Mouse (Mus musculus): ENCODE measurements around the gene Tns2. TPM values are rescaled to one million over a fixed set of nuclear protein-coding genes. Genes with fewer than 3 reads are reported as not detected.

Tns2 gene
- polyA plus RNA-seq, 1 experiment from 2014 or later, result 72.8 TPM

- H3K4me1 ChIP-seq (replicated peaks; ENCODE audit: control insufficient read depth, insufficient read depth, low read length), result peaks cover 28% of the 10 kb centered on the region
- H3K4me2 ChIP-seq (ENCODE audit: low read depth, low read length), result peak within 1 kb of the TSS; percentile 55
- WGBS, result 9% methylated on average over 22 of the region's 22 CpGs
- H3K9me3 ChIP-seq (ENCODE audit: control insufficient read depth, low read length), result no peaks in the 10 kb centered on the region
- peak; percentile 24; the same call in 1 of the 2 replicates for ATAC-seq (ENCODE audit: low read depth)
- H3K27me3 ChIP-seq (ENCODE audit: control insufficient read depth, insufficient read depth, low read depth, low read length), result peaks cover 14% of the 10 kb centered on the region
- H3K9ac ChIP-seq (ENCODE audit: low read length), result peak within 1 kb of the TSS; percentile 61
- peak within 1 kb of the TSS; percentile 55; the same call in 1 of the 2 replicates for H3K27ac ChIP-seq (ENCODE audit: low read length)
- peak within 1 kb of the TSS; percentile 39 for H3K4me3 ChIP-seq (ENCODE audit: low read length)
- no peaks in the 10 kb centered on the region for H3K36me3 ChIP-seq (ENCODE audit: control insufficient read depth, insufficient read depth, low read length)
These were observed 44.1 kb downstream of the Tns2 start, which contains the start of gene Igfbp6 for GRCm38 (mm10) chr15:102144274-102144711. Igfbp6 (plus strand) TSS chr15:102144362.

GRCm38 (mm10) chr15:102144726-102145125 is 44.5 kb downstream of the Tns2 start:
- Histone ChIP-seq H3K9me3 (ENCODE audit: control insufficient read depth, low read length) (no peaks in the 10 kb centered on the region), H3K27me3 (ENCODE audit: control insufficient read depth, insufficient read depth, low read depth, low read length) (peaks cover 14% of the 10 kb centered on the region), H3K4me3 (ENCODE audit: low read length) (peak overlapping the region; percentile 39), H3K36me3 (ENCODE audit: control insufficient read depth, insufficient read depth, low read length) (no peaks in the 10 kb centered on the region), H3K27ac (ENCODE audit: low read length) (no peak overlapping the region), H3K4me1 (replicated peaks; ENCODE audit: control insufficient read depth, insufficient read depth, low read length) (peaks cover 28% of the 10 kb centered on the region), H3K9ac (ENCODE audit: low read length) (peak overlapping the region; percentile 61), H3K4me2 (ENCODE audit: low read depth, low read length) (peak overlapping the region; percentile 55)
- 13% methylated on average over 19 of the region's 19 CpGs for WGBS
- ATAC-seq (ENCODE audit: low read depth), result no peak

- Histone ChIP-seq H3K27me3 (ENCODE audit: control insufficient read depth, insufficient read depth, low read depth, low read length) (peaks cover 14% of the 10 kb centered on the region), H3K36me3 (ENCODE audit: control insufficient read depth, insufficient read depth, low read length) (no peaks in the 10 kb centered on the region), H3K4me2 (ENCODE audit: low read depth, low read length) (no peak overlapping the region), H3K4me3 (ENCODE audit: low read length) (no peak overlapping the region), H3K27ac (ENCODE audit: low read length) (no peak overlapping the region), H3K4me1 (replicated peaks; ENCODE audit: control insufficient read depth, insufficient read depth, low read length) (peaks cover 31% of the 10 kb centered on the region), H3K9ac (ENCODE audit: low read length) (no peak overlapping the region), H3K9me3 (ENCODE audit: control insufficient read depth, low read length) (no peaks in the 10 kb centered on the region)
- no peak for ATAC-seq (ENCODE audit: low read depth)
- 86% methylated on average over 10 of the region's 10 CpGs for WGBS
These were observed 45.1 kb downstream of the Tns2 start for GRCm38 (mm10) chr15:102145330-102145729.

GRCm38 (mm10) chr15:102146089-102146488 is 45.9 kb downstream of the Tns2 start:
- no peak for ATAC-seq (ENCODE audit: low read depth)
- H3K27ac ChIP-seq (ENCODE audit: low read length), result no peak overlapping the region
- H3K4me1 ChIP-seq (replicated peaks; ENCODE audit: control insufficient read depth, insufficient read depth, low read length), result peaks cover 38% of the 10 kb centered on the region
- no peak overlapping the region for H3K9ac ChIP-seq (ENCODE audit: low read length)
- WGBS, result 72% methylated on average over 5 of the region's 5 CpGs
- no peak overlapping the region for H3K4me2 ChIP-seq (ENCODE audit: low read depth, low read length)
- H3K4me3 ChIP-seq (ENCODE audit: low read length), result no peak overlapping the region
- no peaks in the 10 kb centered on the region for H3K36me3 ChIP-seq (ENCODE audit: control insufficient read depth, insufficient read depth, low read length)
- peaks cover 14% of the 10 kb centered on the region for H3K27me3 ChIP-seq (ENCODE audit: control insufficient read depth, insufficient read depth, low read depth, low read length)
- H3K9me3 ChIP-seq (ENCODE audit: control insufficient read depth, low read length), result no peaks in the 10 kb centered on the region

GRCm38 (mm10) chr15:102146882-102147281 is 46.7 kb downstream of the Tns2 start:
- Histone ChIP-seq H3K27me3 (ENCODE audit: control insufficient read depth, insufficient read depth, low read depth, low read length) (peaks cover 14% of the 10 kb centered on the region), H3K9me3 (ENCODE audit: control insufficient read depth, low read length) (no peaks in the 10 kb centered on the region), H3K4me3 (ENCODE audit: low read length) (no peak overlapping the region), H3K4me1 (replicated peaks; ENCODE audit: control insufficient read depth, insufficient read depth, low read length) (peaks cover 38% of the 10 kb centered on the region), H3K27ac (ENCODE audit: low read length) (no peak overlapping the region), H3K36me3 (ENCODE audit: control insufficient read depth, insufficient read depth, low read length) (no peaks in the 10 kb centered on the region), H3K4me2 (ENCODE audit: low read depth, low read length) (no peak overlapping the region), H3K9ac (ENCODE audit: low read length) (no peak overlapping the region)
- no peak for ATAC-seq (ENCODE audit: low read depth)
- whole genome bisulfite sequencing, result 0% methylated on average over 1 of the region's 1 CpGs

GRCm38 (mm10) chr15:102147674-102148402 is 47.6 kb downstream of the Tns2 start:
- H3K9ac ChIP-seq (ENCODE audit: low read length), result peak overlapping the region; percentile 26; the same call in 1 of the 2 replicates
- H3K4me1 ChIP-seq (replicated peaks; ENCODE audit: control insufficient read depth, insufficient read depth, low read length), result peaks cover 28% of the 10 kb centered on the region

GRCm38 (mm10) chr15:102149561-102149960 is 49.3 kb downstream of the Tns2 start:
- Histone ChIP-seq H3K27me3 (ENCODE audit: control insufficient read depth, insufficient read depth, low read depth, low read length) (peaks cover 10% of the 10 kb centered on the region), H3K36me3 (ENCODE audit: control insufficient read depth, insufficient read depth, low read length) (no peaks in the 10 kb centered on the region), H3K4me3 (ENCODE audit: low read length) (no peak overlapping the region), H3K9ac (ENCODE audit: low read length) (no peak overlapping the region), H3K4me2 (ENCODE audit: low read depth, low read length) (no peak overlapping the region), H3K27ac (ENCODE audit: low read length) (no peak overlapping the region), H3K9me3 (ENCODE audit: control insufficient read depth, low read length) (no peaks in the 10 kb centered on the region), H3K4me1 (replicated peaks; ENCODE audit: control insufficient read depth, insufficient read depth, low read length) (peaks cover 13% of the 10 kb centered on the region)
- ATAC-seq (ENCODE audit: low read depth), result no peak
- WGBS, result 67% methylated on average over 4 of the region's 4 CpGs

More at GRCm38 (mm10) chr15:102147674-102148402, 47.6 kb downstream of the Tns2 start:
- no peak overlapping the region for H3K4me2 ChIP-seq (ENCODE audit: low read depth, low read length)
- 50% methylated on average over 16 of the region's 16 CpGs for WGBS
- no peak for ATAC-seq (ENCODE audit: low read depth)
- H3K9me3 ChIP-seq (ENCODE audit: control insufficient read depth, low read length), result no peaks in the 10 kb centered on the region
- H3K4me3 ChIP-seq (ENCODE audit: low read length), result no peak overlapping the region
- H3K27me3 ChIP-seq (ENCODE audit: control insufficient read depth, insufficient read depth, low read depth, low read length), result peaks cover 14% of the 10 kb centered on the region
- no peak overlapping the region for H3K27ac ChIP-seq (ENCODE audit: low read length)
- H3K36me3 ChIP-seq (ENCODE audit: control insufficient read depth, insufficient read depth, low read length), result no peaks in the 10 kb centered on the region

GRCm38 (mm10) chr15:102150301-102151135 is 50.3 kb downstream of the Tns2 start, which contains the start of gene Soat2:
Soat2 (plus strand) TSS chr15:102150526.
- H3K9ac ChIP-seq (ENCODE audit: low read length), result peak within 1 kb of the TSS; percentile 50
- peak within 1 kb of the TSS; percentile 38 for H3K4me2 ChIP-seq (ENCODE audit: low read depth, low read length)
- peaks cover under 1% of the 10 kb centered on the region; the same call in 1 of the 2 replicates for H3K27me3 ChIP-seq (ENCODE audit: control insufficient read depth, insufficient read depth, low read depth, low read length)
- WGBS, result 26% methylated on average over 20 of the region's 20 CpGs
- H3K4me1 ChIP-seq (replicated peaks; ENCODE audit: control insufficient read depth, insufficient read depth, low read length), result peaks cover 10% of the 10 kb centered on the region
- no peaks in the 10 kb centered on the region for H3K36me3 ChIP-seq (ENCODE audit: control insufficient read depth, insufficient read depth, low read length)
- no peak within 1 kb of the TSS for H3K4me3 ChIP-seq (ENCODE audit: low read length)
- peak within 1 kb of the TSS; percentile 13; the same call in 1 of the 2 replicates for H3K27ac ChIP-seq (ENCODE audit: low read length)
- no peaks in the 10 kb centered on the region for H3K9me3 ChIP-seq (ENCODE audit: control insufficient read depth, low read length)
- ATAC-seq (ENCODE audit: low read depth), result peak; percentile 77

- Histone ChIP-seq H3K4me1 (replicated peaks; ENCODE audit: control insufficient read depth, insufficient read depth, low read length) (peaks cover 10% of the 10 kb centered on the region), H3K9me3 (ENCODE audit: control insufficient read depth, low read length) (no peaks in the 10 kb centered on the region), H3K27me3 (ENCODE audit: control insufficient read depth, insufficient read depth, low read depth, low read length) (no peaks in the 10 kb centered on the region), H3K4me3 (ENCODE audit: low read length) (no peak overlapping the region), H3K4me2 (ENCODE audit: low read depth, low read length) (no peak overlapping the region), H3K27ac (ENCODE audit: low read length) (no peak overlapping the region), H3K36me3 (ENCODE audit: control insufficient read depth, insufficient read depth, low read length) (no peaks in the 10 kb centered on the region), H3K9ac (ENCODE audit: low read length) (no peak overlapping the region)
- WGBS, result 41% methylated on average over 4 of the region's 4 CpGs
- ATAC-seq (ENCODE audit: low read depth), result no peak
These were observed 52.4 kb downstream of the Tns2 start for GRCm38 (mm10) chr15:102152646-102153045.
